Mouse (Mus musculus) CH12.LX (cell line): ENCODE measurements around the gene Fkbp4. TPM values are rescaled to one million over a fixed set of nuclear protein-coding genes. Genes with fewer than 3 reads are reported as not detected.

Experiments used
- DNase-seq: peaks from one replicate; pipeline ENCODE4 v3.0.0-alpha.2; 2013; ENCODE audit errors: extremely low read depth
- H3K27ac ChIP-seq: 2 replicates; pipeline ENCODE4 v1.5.1; 2012; ENCODE audit warnings: low read depth, mild to moderate bottlenecking, control low read depth, moderate library complexity; ENCODE audit not compliant: insufficient read depth
- H3K27me3 ChIP-seq: replicated peaks from 2 replicates; pipeline ENCODE3; 2012; ENCODE audit warnings: inconsistent platforms
- H3K36me3 ChIP-seq, 2 experiments: replicated peaks in 1 of 2; 2 replicates each; pipeline versions ENCODE3 to v1.6.1; 2012; ENCODE audit warnings: inconsistent platforms in 1 of 2, low read length in 1 of 2, mild to moderate bottlenecking in 1 of 2, mixed read lengths in 1 of 2, moderate library complexity in 1 of 2; ENCODE audit not compliant: control insufficient read depth in 1 of 2, insufficient read depth in 1 of 2
- H3K4me1 ChIP-seq, 2 experiments: 2 replicates each; pipeline ENCODE4 v1.6.1; 2012; ENCODE audit warnings: inconsistent platforms in 1 of 2, moderate library complexity in 1 of 2; ENCODE audit not compliant: insufficient read depth in 2 of 2, control insufficient read depth in 1 of 2
- H3K4me2 ChIP-seq: 2 replicates; pipeline ENCODE4 v1.6.1; 2012; ENCODE audit warnings: low read depth, mild to moderate bottlenecking, control low read depth; ENCODE audit not compliant: poor library complexity, insufficient read depth, severe bottlenecking
- H3K4me3 ChIP-seq, 3 experiments: fragments of 150-350 bp in 1 of 3; sonication (generic) in 1 of 3; replicated peaks in 1 of 3; 2 replicates each; pipeline versions ENCODE3 to v1.5.1; 2011 to 2012; ENCODE audit warnings: low read depth in 2 of 3, low read length in 2 of 3, mild to moderate bottlenecking in 2 of 3, moderate library complexity in 2 of 3, control low read depth in 1 of 3, improper control_type of control experiment in 1 of 3, inconsistent platforms in 1 of 3, mixed read lengths in 1 of 3; ENCODE audit not compliant: poor library complexity in 1 of 3
- H3K79me2 ChIP-seq: replicated peaks from 2 replicates; pipeline ENCODE4 v1.6.1; 2012; ENCODE audit warnings: mild to moderate bottlenecking, moderate library complexity; ENCODE audit not compliant: control insufficient read depth, poor library complexity, insufficient read depth, severe bottlenecking; ENCODE audit errors: extremely low read depth
- H3K9ac ChIP-seq: 2 replicates; pipeline ENCODE4 v1.6.1; 2012; ENCODE audit warnings: low read depth, mild to moderate bottlenecking, control low read depth, moderate library complexity; ENCODE audit not compliant: insufficient read depth
- H3K9me3 ChIP-seq: replicated peaks from 2 replicates; pipeline ENCODE3; 2012; ENCODE audit warnings: low read length, inconsistent platforms, mixed read lengths
- BHLHE40 ChIP-seq: IDR thresholded peaks from 2 replicates; pipeline ENCODE4 v1.6.1; 2011; ENCODE audit warnings: mild to moderate bottlenecking, low read depth, low read length, improper control_type of control experiment
- CHD1 ChIP-seq: IDR thresholded peaks from 2 replicates; pipeline ENCODE4 v1.6.1; 2012; ENCODE audit warnings: low read depth, low read length, improper control_type of control experiment, inconsistent platforms
- CTCF ChIP-seq, 2 experiments: IDR thresholded peaks in 1 of 2; conservative IDR thresholded peaks in 1 of 2; 2 replicates each; pipeline ENCODE4 v1.5.1; 2011 to 2012; ENCODE audit warnings: low read depth in 2 of 2, low read length in 2 of 2, improper control_type of control experiment in 1 of 2, inconsistent platforms in 1 of 2, mild to moderate bottlenecking in 1 of 2, moderate library complexity in 1 of 2
- ELF1 ChIP-seq: IDR thresholded peaks from 2 replicates; pipeline ENCODE4 v1.6.1; 2014; ENCODE audit warnings: low read depth, mild to moderate bottlenecking, inconsistent platforms, low read length, improper control_type of control experiment
- EP300 ChIP-seq: IDR thresholded peaks from 2 replicates; pipeline ENCODE4 v1.6.1; 2011; ENCODE audit warnings: low read length, improper control_type of control experiment
- ETS1 ChIP-seq: conservative IDR thresholded peaks from 2 replicates; pipeline ENCODE4 v1.6.1; 2012; ENCODE audit warnings: low read depth, mild to moderate bottlenecking, inconsistent platforms, low read length, improper control_type of control experiment, moderate library complexity
- GABPA ChIP-seq: IDR thresholded peaks from 2 replicates; pipeline ENCODE4 v1.6.1; 2012; ENCODE audit warnings: low read depth, low read length, improper control_type of control experiment, inconsistent platforms; ENCODE audit not compliant: insufficient replicate concordance
- HCFC1 ChIP-seq: IDR thresholded peaks from 2 replicates; pipeline ENCODE4 v1.6.1; 2012; ENCODE audit warnings: low read depth, mild to moderate bottlenecking, inconsistent platforms, low read length, improper control_type of control experiment
- IRF4 ChIP-seq: IDR thresholded peaks from 2 replicates; pipeline ENCODE4 v1.6.1; 2014; ENCODE audit warnings: low read depth, mild to moderate bottlenecking, inconsistent platforms, low read length, improper control_type of control experiment
- JUN ChIP-seq: IDR thresholded peaks from 2 replicates; pipeline ENCODE4 v1.6.1; 2011; ENCODE audit warnings: low read depth, mild to moderate bottlenecking, low read length, improper control_type of control experiment, moderate library complexity; ENCODE audit not compliant: insufficient read depth
- JUND ChIP-seq: conservative IDR thresholded peaks from 2 replicates; pipeline ENCODE4 v1.6.1; 2011; ENCODE audit warnings: low read depth, low read length, improper control_type of control experiment
- MAX ChIP-seq: IDR thresholded peaks from 2 replicates; pipeline ENCODE4 v1.6.1; 2011; ENCODE audit warnings: low read length, improper control_type of control experiment
- MAZ ChIP-seq: IDR thresholded peaks from 2 replicates; pipeline ENCODE4 v1.6.1; 2012; ENCODE audit warnings: low read depth, mild to moderate bottlenecking, inconsistent platforms, low read length, improper control_type of control experiment, moderate library complexity
- MEF2A ChIP-seq: IDR thresholded peaks from 2 replicates; pipeline ENCODE4 v1.6.1; 2014; ENCODE audit warnings: low read depth, mild to moderate bottlenecking, inconsistent platforms, low read length, improper control_type of control experiment, borderline replicate concordance
- MXI1 ChIP-seq: IDR thresholded peaks from 2 replicates; pipeline ENCODE4 v1.6.1; 2011; ENCODE audit warnings: mild to moderate bottlenecking, low read depth, low read length, improper control_type of control experiment
- MYC ChIP-seq: IDR thresholded peaks from 2 replicates; pipeline ENCODE4 v1.6.1; 2011; ENCODE audit warnings: low read depth, mild to moderate bottlenecking, improper control_type of control experiment, low read length
- NELFE ChIP-seq: IDR thresholded peaks from 2 replicates; pipeline ENCODE4 v1.6.1; 2011; ENCODE audit warnings: low read depth, low read length, improper control_type of control experiment
- NRF1 ChIP-seq: IDR thresholded peaks from 2 replicates; pipeline ENCODE4 v1.6.1; 2014; ENCODE audit warnings: low read depth, mild to moderate bottlenecking, inconsistent platforms, low read length, improper control_type of control experiment, moderate library complexity
- PAX5 ChIP-seq: IDR thresholded peaks from 2 replicates; pipeline ENCODE4 v1.6.1; 2012; ENCODE audit warnings: low read length, inconsistent platforms, mixed read lengths
- POLR2A ChIP-seq: IDR thresholded peaks from 2 replicates; pipeline ENCODE4 v1.6.1; 2011; ENCODE audit warnings: low read depth, mild to moderate bottlenecking, improper control_type of control experiment, low read length
- POLR2AphosphoS2 ChIP-seq: IDR thresholded peaks from 2 replicates; pipeline ENCODE4 v1.6.1; 2011; ENCODE audit warnings: low read depth, low read length, improper control_type of control experiment
- RAD21 ChIP-seq: IDR thresholded peaks from 2 replicates; pipeline ENCODE4 v1.6.1; 2011; ENCODE audit warnings: low read depth, mild to moderate bottlenecking, low read length, improper control_type of control experiment, moderate library complexity
- RCOR1 ChIP-seq: conservative IDR thresholded peaks from 2 replicates; pipeline ENCODE4 v1.6.1; 2012; ENCODE audit warnings: low read depth, mild to moderate bottlenecking, inconsistent platforms, low read length, improper control_type of control experiment
- SIN3A ChIP-seq: IDR thresholded peaks from 2 replicates; pipeline ENCODE4 v1.6.1; 2012; ENCODE audit warnings: low read length, improper control_type of control experiment, inconsistent platforms
- SMC3 ChIP-seq: IDR thresholded peaks from 2 replicates; pipeline ENCODE4 v1.6.1; 2011; ENCODE audit warnings: low read depth, low read length, improper control_type of control experiment
- TBP ChIP-seq: conservative IDR thresholded peaks from 2 replicates; pipeline ENCODE4 v1.6.1; 2011; ENCODE audit warnings: low read depth, low read length, improper control_type of control experiment
- UBTF ChIP-seq: IDR thresholded peaks from 2 replicates; pipeline ENCODE4 v1.6.1; 2012; ENCODE audit warnings: low read depth, mild to moderate bottlenecking, inconsistent platforms, low read length, improper control_type of control experiment, moderate library complexity
- USF1 ChIP-seq: IDR thresholded peaks from 2 replicates; pipeline ENCODE4 v1.6.1; 2014; ENCODE audit warnings: low read depth, mild to moderate bottlenecking, inconsistent platforms, low read length, improper control_type of control experiment
- USF2 ChIP-seq: conservative IDR thresholded peaks from 2 replicates; pipeline ENCODE4 v1.6.1; 2011; ENCODE audit warnings: low read depth, low read length, improper control_type of control experiment
- ZC3H11A ChIP-seq: IDR thresholded peaks from 2 replicates; pipeline ENCODE4 v1.6.1; 2012; ENCODE audit warnings: low read depth, mild to moderate bottlenecking, inconsistent platforms, low read length, improper control_type of control experiment
- ZKSCAN1 ChIP-seq: IDR thresholded peaks from 2 replicates; pipeline ENCODE4 v1.6.1; 2012; ENCODE audit warnings: low read depth, inconsistent platforms, low read length, improper control_type of control experiment, borderline replicate concordance
- ZMIZ1 ChIP-seq: IDR thresholded peaks from 2 replicates; pipeline ENCODE4 v1.6.1; 2012; ENCODE audit warnings: low read depth, mild to moderate bottlenecking, inconsistent platforms, low read length, improper control_type of control experiment
- ZNF384 ChIP-seq: IDR thresholded peaks from 2 replicates; pipeline ENCODE4 v1.6.1; 2012; ENCODE audit warnings: low read depth, low read length, improper control_type of control experiment, inconsistent platforms
- dilution Hi-C: fragments of 300-500 bp; cut with MboI; formaldehyde crosslinking; loops from 2 replicates; pipeline ENCODE4 v1.14.3; 2020; ENCODE audit warnings: low sequenced_read_pairs; ENCODE audit not compliant: extremely low pct_unique_long_range_greater_than_20kb, extremely low pct_ligation_motif_present
- in situ Hi-C: fragments of 300-500 bp; cut with MboI; formaldehyde crosslinking; loops from 3 replicates; pipeline ENCODE4 v1.14.3; 2019; ENCODE audit warnings: low sequenced_read_pairs, low pct_ligation_motif_present, low pct_unique_long_range_greater_than_20kb, mixed read lengths
- polyA plus RNA-seq: library from polyadenylated mRNA; unstranded; fragments of >175 nt; gene quantifications from 2 replicates; pipeline ENCODE4 v1.2.1, GENCODE M21; 2012; ENCODE audit warnings: low read depth; ENCODE audit not compliant: insufficient read length
- total RNA-seq, 2 experiments: library from RNA; depleted of rRNA; stranded (reverse); fragments of 300-350 nt in 1 of 2; fragments of >200 nt in 1 of 2; gene quantifications; 2 replicates each; pipeline ENCODE4 v1.2.3; 2012 to 2014

Gene Fkbp4
- total and polyA plus RNA-seq, 3 experiments: 198 to 304 (median 265) TPM

GRCm38 (mm10) chr6:128474112-128474511, 35.6 kb upstream of the Fkbp4 start:
- no peaks in the 10 kb centered on the region for H3K79me2 ChIP-seq
- peaks cover 9% of the 10 kb centered on the region for H3K27me3 ChIP-seq
- in situ Hi-C loops: no loop called here
- peaks cover 15% of the 10 kb centered on the region for H3K9me3 ChIP-seq
- dilution Hi-C loops: no loop called here
- H3K4me1 ChIP-seq: no peaks in the 10 kb centered on the region
- DNase-seq: no peak
- H3K4me3 ChIP-seq: no peak overlapping the region
- no peaks in the 10 kb centered on the region for H3K36me3 ChIP-seq
- TF ChIP-seq BHLHE40 (peak; percentile 41; the same call in 1 of the 2 replicates), JUND (no peak), ETS1 (no peak), USF1 (no peak), MAZ (no peak), USF2 (no peak)
- TF ChIP-seq, all 38 proteins: peak for 1
- Histone ChIP-seq H3K27ac (no peak overlapping the region), H3K4me2 (no peak overlapping the region), H3K9ac (no peak overlapping the region)

- peak; percentile 57 for DNase-seq
- no peaks in the 10 kb centered on the region for H3K79me2 ChIP-seq
- in situ Hi-C loops (no loop called here), dilution Hi-C loops (no loop called here)
- H3K36me3 ChIP-seq: no peaks in the 10 kb centered on the region
- peak overlapping the region; percentile 84 for H3K4me2 ChIP-seq
- H3K27ac ChIP-seq: no peak overlapping the region
- H3K9me3 ChIP-seq: peaks cover 4% of the 10 kb centered on the region
- peaks cover 9% of the 10 kb centered on the region for H3K27me3 ChIP-seq
- no peak overlapping the region for H3K9ac ChIP-seq
- no peak overlapping the region for H3K4me3 ChIP-seq
- H3K4me1 ChIP-seq: no peaks in the 10 kb centered on the region
- TF ChIP-seq GABPA: no peak
- peak in 1 of 2 experiments; percentile 48; a peak in 2 of 4 replicates for TF ChIP-seq CTCF (conservative IDR thresholded peaks at IDR 0.05 in 1 of 2, IDR thresholded peaks at IDR 0.05 in 1 of 2; ENCODE audit: low read depth in 2 of 2, low read length in 2 of 2)
- no peak for TF ChIP-seq POLR2A
- TF ChIP-seq ZC3H11A: no peak
- TF ChIP-seq IRF4: no peak
- TF ChIP-seq ZMIZ1: no peak
- TF ChIP-seq JUND: no peak
- no peak for TF ChIP-seq MEF2A
- TF ChIP-seq ZNF384: no peak
- TF ChIP-seq SIN3A: peak; percentile 80
- no peak; the same call in 1 of the 2 replicates for TF ChIP-seq MAZ
- no peak for TF ChIP-seq EP300
- no peak for TF ChIP-seq ETS1
- no peak for TF ChIP-seq USF2
- TF ChIP-seq MXI1: peak; percentile 56; the same call in 1 of the 2 replicates
- TF ChIP-seq UBTF: no peak
- TF ChIP-seq NRF1: no peak
- no peak for TF ChIP-seq BHLHE40
- peak; percentile 26; the same call in 1 of the 2 replicates for TF ChIP-seq SMC3
- TF ChIP-seq RAD21: no peak; the same call in 1 of the 2 replicates
- no peak for TF ChIP-seq RCOR1
- no peak for TF ChIP-seq CHD1
- TF ChIP-seq HCFC1: no peak
- no peak for TF ChIP-seq NELFE
- TF ChIP-seq MAX: no peak
- TF ChIP-seq ZKSCAN1: no peak
- TF ChIP-seq PAX5: no peak
- no peak for TF ChIP-seq TBP
- no peak for TF ChIP-seq ELF1
- TF ChIP-seq JUN: no peak
- no peak for TF ChIP-seq MYC
- TF ChIP-seq POLR2AphosphoS2: no peak
These were observed 31.0 kb upstream of the Fkbp4 start for GRCm38 (mm10) chr6:128469451-128469850.
